Mouse (Mus musculus) mature B cell (primary cell): Measurements from ENCODE around the gene Nudt12.

Experiments
- in situ Hi-C: fragments of 300-500 bp; cut with MboI; formaldehyde crosslinking; loops from 2 replicates; pipeline ENCODE4 v1.14.3; 2019

The Nudt12 gene

DNA sequence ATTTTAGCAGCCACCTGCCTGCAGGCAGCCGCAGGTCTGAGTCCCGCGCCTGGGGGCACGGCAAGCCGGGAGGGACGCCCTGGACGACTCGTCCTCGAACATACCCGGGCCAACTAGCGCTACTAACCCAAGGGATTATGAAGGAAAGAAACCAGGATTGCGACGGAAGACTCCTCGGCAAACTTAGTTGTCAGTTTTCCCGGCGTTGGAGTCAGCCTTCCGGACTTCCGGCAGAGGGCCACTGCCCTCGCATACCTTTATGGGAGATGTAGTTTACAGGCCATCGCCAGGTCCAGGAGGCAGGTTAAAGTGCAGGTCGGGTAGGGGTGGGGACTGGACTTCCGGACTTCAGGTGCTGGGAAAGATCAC is at the start of gene Nudt12:
Gene Nudt12, minus strand, starts transcription at position 282 of the 369 bp plus-strand sequence.
- in situ Hi-C loops: no loop called here

DNA sequence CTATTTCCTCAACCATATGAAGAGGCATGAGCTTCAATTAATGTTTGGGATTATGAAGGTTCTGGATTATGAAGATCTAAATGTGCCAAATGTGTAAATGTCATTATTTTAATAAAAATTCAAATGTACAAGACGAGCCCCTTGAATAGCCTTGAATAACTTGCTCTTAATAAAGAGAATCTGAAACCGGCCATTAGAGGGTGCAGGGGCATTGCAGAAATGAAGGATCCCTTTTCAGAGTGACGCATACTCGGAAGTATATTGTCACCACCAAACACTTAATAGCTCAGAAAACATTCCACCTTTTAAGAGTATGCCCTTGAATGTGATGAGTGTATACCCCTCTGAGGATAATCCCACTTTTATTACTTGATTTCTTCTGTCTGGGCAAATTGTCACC is 40.1 kb upstream of the Nudt12 start:
- in situ Hi-C loops: no loop called here

DNA sequence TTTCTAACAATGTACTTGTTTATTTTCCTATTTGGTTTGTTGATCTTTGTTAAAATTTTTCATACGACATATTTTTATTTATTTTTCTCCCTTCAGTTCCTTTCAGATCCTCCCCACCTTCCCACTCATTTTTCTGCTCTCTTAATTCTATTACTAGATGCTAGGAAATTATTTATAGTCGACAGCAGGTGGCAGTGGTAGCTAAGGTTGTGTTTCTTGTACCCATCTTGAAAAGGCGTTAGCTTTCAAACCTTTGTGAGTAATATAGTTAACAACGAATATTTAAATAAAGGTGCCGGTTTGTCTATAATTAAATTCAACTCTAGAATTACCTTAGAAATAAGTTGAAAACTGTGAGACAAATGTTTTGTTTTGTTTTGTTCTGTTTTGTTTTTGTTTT is 26.6 kb upstream of the Nudt12 start:
- in situ Hi-C loops: no loop called here

DNA sequence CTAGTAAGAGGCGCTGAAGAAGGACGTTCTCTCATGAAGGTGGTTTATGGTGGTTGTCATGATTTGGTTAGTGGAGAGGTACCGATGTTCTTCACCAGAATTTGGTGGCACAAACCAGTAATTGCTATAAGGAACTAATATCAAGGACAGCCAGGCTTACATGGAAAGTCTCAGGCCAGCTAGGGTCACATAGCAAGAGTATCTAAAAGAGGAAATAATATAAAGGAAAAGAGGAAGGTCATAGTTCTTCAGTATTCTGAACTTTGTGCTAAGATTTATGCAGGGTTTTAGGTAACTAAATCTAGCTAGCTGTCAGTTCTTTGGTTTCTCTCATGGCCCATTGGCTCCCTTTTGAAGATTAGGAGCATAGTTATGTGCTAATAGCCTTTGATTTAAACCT is 20.3 kb upstream of the Nudt12 start:
- in situ Hi-C loops: no loop called here

DNA sequence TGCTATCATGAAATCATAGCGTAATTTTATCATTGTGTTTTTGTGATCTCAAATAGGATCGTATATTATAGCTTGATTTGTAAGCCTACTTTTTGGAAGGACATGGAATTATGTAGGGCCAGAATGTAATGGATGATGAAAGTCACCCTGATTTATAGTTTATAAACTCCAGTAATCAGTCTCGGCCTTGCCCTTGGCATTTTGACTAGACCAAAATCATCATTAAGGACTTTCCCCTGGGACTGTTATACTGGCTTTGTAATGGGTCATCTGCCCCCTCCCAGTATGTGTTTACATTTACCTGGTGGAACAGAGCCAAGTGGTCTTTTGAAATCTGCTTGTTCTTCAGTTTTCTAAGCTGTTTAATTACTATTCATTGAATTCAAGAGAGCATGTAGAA is 13.2 kb upstream of the Nudt12 start:
- in situ Hi-C loops: no loop called here

DNA sequence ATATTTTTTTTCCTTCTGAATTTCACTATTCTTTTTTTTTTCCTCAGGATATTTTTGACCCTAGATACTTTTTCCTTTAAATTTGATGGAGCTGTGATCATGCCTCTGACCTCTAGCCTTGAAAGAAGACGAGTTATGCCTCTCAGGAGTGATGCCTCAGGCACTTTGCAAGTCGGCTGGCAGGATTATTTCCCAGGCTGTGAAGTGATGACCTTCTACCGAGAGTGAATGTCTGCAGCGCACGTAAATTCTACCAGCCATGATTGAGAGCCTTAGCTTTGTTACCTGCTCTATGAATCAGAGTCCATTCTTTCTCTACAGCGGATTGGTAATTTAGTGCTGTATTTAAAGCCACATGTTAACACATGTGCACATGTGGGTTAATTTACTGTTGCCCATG is 11.3 kb upstream of the Nudt12 start:
- in situ Hi-C loops: no loop called here

DNA sequence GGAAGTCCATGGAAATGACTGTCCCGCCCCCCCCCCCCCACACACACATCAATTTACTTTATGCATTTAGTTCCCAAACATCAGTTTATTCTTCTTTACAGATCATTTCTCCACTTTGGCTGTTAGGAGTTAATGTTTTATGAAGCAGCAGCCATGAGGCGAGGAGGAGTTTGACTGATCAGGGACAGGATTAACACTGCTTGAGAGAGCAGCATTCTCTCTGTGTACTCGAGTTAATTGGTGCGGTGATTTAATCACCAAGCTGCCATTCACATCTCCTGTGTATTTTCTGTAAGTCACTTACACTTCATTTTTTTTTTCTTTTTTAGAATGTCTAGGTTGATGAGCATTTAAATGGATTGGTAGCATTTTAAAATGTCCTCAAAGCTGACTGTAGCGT is 10.8 kb upstream of the Nudt12 start:
- in situ Hi-C loops: no loop called here

DNA sequence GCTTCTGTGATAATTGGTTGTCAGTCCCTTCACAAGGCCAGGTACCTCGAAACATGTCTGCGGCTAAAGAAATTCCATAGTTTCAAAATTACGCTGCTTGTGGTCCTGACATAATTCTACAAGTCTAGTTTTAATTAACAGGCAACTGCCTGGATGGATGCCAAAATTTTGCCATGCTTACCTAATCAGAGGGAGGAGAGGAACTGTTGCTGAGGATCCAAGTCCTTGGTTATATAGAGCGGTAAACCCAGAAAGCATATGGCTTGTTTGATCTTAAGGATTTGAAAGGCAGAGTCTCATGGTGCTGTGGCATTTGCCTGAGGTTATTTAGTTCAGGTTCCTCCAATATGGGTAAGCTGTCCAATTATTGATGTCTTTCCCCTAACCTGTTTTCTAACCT is 5.5 kb upstream of the Nudt12 start:
- in situ Hi-C loops: no loop called here

DNA sequence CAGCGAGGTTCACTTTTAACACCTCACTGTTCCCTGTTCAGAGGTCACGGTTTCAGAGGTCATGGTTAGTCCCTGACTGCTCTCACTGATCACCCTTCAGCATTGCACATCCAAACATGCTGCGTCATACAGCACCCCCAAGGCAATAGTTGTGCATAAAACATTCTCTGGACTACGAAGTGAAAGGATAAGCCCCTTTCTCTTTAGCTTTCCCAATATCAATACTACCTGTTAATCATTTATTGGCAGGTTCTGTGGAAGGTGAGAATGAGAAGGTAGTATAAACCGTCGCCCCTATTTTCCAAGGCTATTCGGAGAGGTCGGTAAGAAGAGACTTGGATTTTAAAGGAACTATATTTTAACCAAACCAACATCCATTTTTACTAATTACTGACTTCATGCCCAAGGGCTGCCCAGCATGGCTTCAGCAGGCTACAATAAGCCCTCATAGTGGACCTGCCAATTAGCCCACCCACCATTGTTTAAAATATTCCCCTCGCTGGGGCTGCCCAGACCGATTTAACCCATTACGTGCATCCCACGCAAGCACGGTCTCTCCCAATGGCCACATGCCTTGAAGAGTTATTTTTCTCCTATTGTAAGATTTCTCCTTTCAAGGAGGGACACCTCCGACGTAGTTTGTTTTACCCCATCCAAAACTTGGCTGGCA is 616 bp downstream of the Nudt12 start:
- in situ Hi-C loops: no loop called here

DNA sequence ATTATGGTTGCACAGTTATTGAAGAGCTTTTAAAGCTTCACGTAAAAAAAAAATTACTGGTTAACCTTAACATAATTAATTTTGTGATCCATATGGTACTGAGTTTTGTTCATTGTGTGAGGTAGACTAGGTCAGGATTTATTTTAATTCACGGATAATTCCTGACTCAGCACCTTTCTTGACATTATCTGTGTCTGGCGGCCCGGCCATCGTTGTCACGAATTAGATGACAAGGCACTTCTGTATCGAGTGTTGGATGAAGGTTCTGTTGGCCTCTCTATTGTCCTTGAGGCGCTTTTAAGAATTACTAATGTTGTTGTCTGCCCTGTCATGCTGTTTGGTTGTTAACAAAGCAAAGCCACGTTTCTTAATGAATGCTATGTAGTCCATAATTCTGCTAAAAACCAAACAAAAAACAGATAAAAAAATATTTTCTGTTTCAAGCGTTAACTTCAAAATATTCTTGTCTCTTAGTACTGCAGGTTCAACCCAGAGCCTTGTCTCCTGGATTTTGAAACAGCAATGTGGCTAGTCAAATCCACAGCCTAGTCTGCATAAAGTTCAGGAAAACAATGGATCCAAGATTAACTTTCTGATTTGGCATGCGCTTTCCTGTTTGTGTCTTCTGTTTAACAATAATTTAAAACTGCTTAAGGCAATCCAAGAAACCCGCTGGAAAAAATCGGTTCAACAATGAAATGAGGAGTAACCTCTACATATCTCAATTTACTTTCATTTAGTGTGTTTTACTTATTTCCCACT is 1.4 kb downstream of the Nudt12 start:
- in situ Hi-C loops: no loop called here

DNA sequence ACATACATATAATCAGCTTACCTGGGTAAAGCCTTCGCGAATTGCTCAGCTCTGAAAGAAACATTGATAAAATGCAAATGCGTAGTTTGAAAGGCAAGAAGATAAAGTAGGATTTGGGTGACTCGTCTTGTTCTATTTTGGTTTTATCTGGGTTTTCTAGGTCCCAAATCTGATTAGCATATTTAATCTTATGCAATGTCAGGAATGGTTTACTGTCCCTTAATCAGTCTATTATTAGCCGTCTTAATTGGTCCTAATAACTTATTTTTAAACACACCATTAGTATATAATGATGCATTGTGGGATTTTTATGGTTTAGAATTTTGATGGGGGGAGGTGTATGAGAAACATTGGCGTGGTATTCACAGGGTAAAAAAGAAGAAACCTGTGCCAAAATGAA is 21.9 kb downstream of the Nudt12 start, which contains the start of gene Pdzph1:
Gene Pdzph1, minus strand, starts transcription at position 101 of the 400 bp plus-strand sequence.
- in situ Hi-C loops: no loop called here

DNA sequence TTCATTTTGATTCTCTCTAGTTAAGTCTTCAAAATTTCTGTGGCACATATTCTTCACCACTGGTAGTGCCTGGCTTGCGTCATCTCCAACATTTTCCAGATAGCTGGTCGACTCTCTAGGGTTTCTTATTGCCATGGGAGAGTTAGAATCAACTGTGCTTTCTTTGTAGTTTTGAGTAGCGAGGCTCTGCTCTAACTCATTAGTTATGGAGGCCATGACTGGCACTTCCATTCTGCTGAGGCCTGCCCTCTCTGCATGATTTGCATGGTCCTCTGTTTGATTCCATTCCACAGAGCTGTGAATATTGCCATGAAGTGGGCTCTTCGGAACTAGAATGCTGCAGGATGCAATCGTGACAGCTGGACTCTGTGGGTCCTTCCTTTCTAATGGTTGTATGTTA is 39.9 kb downstream of the Nudt12 start:
- in situ Hi-C loops: no loop called here

DNA sequence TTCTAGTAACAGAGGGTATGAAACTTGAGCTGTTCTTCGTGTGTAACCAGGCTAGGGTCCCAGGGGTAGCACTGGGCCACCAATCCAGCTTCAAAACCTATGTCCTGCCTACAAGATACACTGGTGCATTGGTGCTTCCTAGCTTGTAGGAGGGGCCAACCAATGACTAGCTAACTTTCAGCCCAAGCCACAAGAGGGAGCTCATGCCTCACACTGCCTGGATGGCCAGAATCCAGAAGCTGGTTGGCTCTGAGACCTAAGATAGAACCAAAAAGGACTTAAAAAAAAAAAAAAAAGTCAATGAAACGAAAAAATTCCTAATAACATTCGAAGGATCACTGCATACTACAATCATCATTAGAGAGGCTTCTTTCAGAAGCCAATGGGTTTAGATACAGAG is 53.3 kb downstream of the Nudt12 start:
- in situ Hi-C loops: no loop called here

DNA sequence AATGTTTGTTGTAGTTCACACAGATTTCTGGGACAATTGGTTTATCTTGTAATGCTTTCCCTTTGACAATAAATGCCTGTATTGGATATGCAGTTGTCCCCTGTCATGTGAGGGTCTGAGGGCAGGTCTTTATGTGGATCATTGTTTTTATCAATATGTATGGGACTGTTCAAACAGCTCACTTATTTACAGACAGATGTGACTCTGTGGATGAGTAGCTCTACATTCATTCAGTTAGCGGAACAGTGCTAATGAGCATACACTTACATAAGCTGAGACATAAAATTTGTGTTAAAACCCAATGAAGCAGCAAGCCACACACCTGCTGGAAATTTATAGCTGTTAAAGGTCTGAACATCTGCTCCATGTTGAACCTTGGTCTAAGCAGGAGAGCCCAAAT is 56.1 kb downstream of the Nudt12 start:
- in situ Hi-C loops: no loop called here
